Mouse (Mus musculus) small intestine, adult 2 months (tissue): ENCODE measurements around the gene Smtnl1. TPM values are rescaled to one million over a fixed set of nuclear protein-coding genes. Genes with fewer than 3 reads are reported as not detected.

Experiments used
- H3K27ac ChIP-seq: fragments of 200-500 bp; 2 replicates; pipeline ENCODE4 v1.5.1; 2012; ENCODE audit warnings: low read depth, low read length, control low read depth, inconsistent platforms; ENCODE audit not compliant: insufficient read depth
- H3K27me3 ChIP-seq: fragments of 200-500 bp; 2 replicates; pipeline ENCODE4 v1.6.1; 2012; ENCODE audit warnings: mild to moderate bottlenecking, moderate library complexity, low read length, inconsistent platforms; ENCODE audit not compliant: control insufficient read depth, insufficient read depth
- H3K36me3 ChIP-seq: fragments of 200-500 bp; 2 replicates; pipeline ENCODE4 v1.6.1; 2012; ENCODE audit warnings: mild to moderate bottlenecking, low read length, control low read depth, inconsistent platforms; ENCODE audit not compliant: control insufficient read depth, insufficient read depth
- H3K4me1 ChIP-seq: fragments of 200-500 bp; 2 replicates; pipeline ENCODE4 v1.6.1; 2012; ENCODE audit warnings: low read length, inconsistent platforms, mixed read lengths; ENCODE audit not compliant: control insufficient read depth, insufficient read depth, insufficient read length
- H3K4me3 ChIP-seq: fragments of 200-500 bp; 2 replicates; pipeline ENCODE4 v1.5.1; 2012; ENCODE audit warnings: low read depth, mild to moderate bottlenecking, control low read depth, inconsistent platforms, low read length, moderate library complexity
- CTCF ChIP-seq: fragments of 200-500 bp; IDR thresholded peaks from 2 replicates; pipeline ENCODE4 v1.5.1; 2012; ENCODE audit warnings: low read depth, mild to moderate bottlenecking, control low read depth, inconsistent platforms, low read length, moderate library complexity, mixed read lengths; ENCODE audit not compliant: insufficient replicate concordance, insufficient read length; ENCODE audit errors: extremely low read depth
- POLR2A ChIP-seq: fragments of 200-500 bp; IDR thresholded peaks from 2 replicates; pipeline ENCODE4 v1.6.1; 2012; ENCODE audit warnings: low read depth, mild to moderate bottlenecking, control low read depth, inconsistent platforms, low read length, moderate library complexity
- WGBS: fragments of 180-500 bp; shearing (Covaris S2); methylation state at CpG from one replicate; pipeline ENCODE4 v1.1.7; 2018; 5-methylcytosine and 5-hydroxymethylcytosine counted together
- polyA plus RNA-seq: library from polyadenylated mRNA; depleted of rRNA; stranded (reverse); fragments of >200 nt; gene quantifications from 2 replicates; pipeline ENCODE4 v1.2.3, GENCODE M21; 2012

Gene Smtnl1
- polyA plus RNA-seq, 1 experiment, result 0.06 TPM

DNA sequence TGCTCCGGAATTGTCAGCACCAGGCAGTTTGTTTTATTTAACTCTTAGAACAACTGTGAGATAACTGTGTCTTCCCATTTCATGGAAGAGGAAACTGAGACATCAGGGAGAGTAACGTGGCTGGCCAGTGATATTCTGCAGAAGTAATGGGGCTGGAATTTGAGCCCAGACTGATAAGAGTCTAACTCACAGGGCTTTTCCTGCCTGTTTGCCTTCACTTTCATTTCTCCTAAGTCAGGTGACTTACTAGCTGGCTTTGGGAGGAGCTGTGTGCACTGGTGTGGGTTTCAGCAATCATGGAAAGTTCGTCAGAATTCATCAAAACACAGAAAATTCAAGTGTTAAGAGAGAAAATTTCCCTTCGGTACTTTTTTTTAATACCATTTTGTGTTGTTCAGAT lies 22.1 kb downstream of the Smtnl1 start:
- peak overlapping the region; percentile 89 for H3K27ac ChIP-seq
- peaks cover 9% of the 10 kb centered on the region; the same call in 1 of the 2 replicates for H3K4me1 ChIP-seq
- 42% methylated on average over 4 of the region's 4 CpGs for WGBS
- H3K4me3 ChIP-seq, result no peak overlapping the region
- no peak for TF ChIP-seq POLR2A
- no peak for TF ChIP-seq CTCF
- H3K27me3 ChIP-seq, result no peaks in the 10 kb centered on the region
- H3K36me3 ChIP-seq, result peaks cover 13% of the 10 kb centered on the region; the same call in 1 of the 2 replicates

DNA sequence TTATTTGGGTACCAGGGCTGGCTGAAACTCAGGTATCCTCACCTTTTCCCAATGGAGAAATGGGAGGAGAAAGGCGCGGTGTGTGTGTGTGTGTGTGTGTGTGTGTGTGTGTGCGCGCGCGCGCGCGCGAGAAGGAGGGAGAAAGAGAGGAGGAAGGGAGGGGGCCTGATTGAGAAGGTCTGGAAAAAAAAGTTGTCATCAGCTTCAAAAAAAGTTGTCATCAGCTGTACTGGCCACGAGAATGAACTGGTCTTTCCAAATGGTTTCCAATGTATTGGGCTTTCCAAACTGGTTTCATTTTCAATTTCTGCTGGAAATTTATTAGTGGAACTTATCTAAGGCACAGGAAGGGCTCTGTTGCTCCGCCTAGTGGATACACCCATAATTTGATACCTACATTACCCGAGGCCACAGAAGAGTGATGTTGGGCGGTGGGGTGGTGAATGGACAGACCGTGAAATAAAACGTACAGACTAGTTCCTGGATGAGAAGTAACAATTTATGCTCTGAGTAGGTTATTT lies 23.4 kb downstream of the Smtnl1 start:
- TF ChIP-seq CTCF (peak; percentile 29; the same call in 1 of the 2 replicates), POLR2A (no peak)
- WGBS, result 2% methylated on average over 16 of the region's 16 CpGs
- peak overlapping the region; percentile 79 for H3K4me3 ChIP-seq
- peak overlapping the region; percentile 89 for H3K27ac ChIP-seq
- H3K4me1 ChIP-seq, result peaks cover 9% of the 10 kb centered on the region; the same call in 1 of the 2 replicates
- H3K27me3 ChIP-seq, result no peaks in the 10 kb centered on the region
- H3K36me3 ChIP-seq, result peaks cover 9% of the 10 kb centered on the region; the same call in 1 of the 2 replicates

DNA sequence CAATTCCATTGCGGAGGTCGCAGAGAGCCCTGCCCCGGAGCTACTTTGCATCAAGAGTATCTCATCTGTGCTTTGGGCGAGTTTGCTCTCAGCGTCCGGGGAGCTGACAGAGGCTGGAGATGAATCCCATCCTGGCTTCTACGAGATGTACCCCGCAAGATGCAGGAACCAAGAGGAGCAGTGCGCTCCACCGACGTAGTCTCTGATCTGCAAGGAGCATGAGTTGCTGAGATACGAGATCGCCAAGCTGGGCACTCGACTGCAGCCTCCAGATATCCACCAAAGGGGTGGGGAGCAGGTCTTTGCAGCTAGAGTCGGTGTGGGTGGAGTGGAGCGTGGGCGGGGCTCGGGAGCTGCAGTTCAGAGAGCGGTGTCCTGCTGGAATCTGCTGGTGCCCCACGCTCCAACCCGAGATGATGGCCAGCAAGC lies 23.9 kb downstream of the Smtnl1 start, which contains the start of gene Ube2l6:
Ube2l6 (plus strand) TSS at position 336 of the 429 bp plus-strand sequence.
- H3K27ac ChIP-seq, result peak within 1 kb of the TSS; percentile 89
- peak; percentile 43 for TF ChIP-seq POLR2A
- TF ChIP-seq CTCF, result no peak
- H3K4me3 ChIP-seq, result peak within 1 kb of the TSS; percentile 79
- WGBS, result 2% methylated on average over 21 of the region's 21 CpGs
- H3K36me3 ChIP-seq, result 0 out of 2 replicates have a peak, but pooled peaks cover 5% of the 10 kb centered on the region
- peaks cover 9% of the 10 kb centered on the region; the same call in 1 of the 2 replicates for H3K4me1 ChIP-seq
- no peaks in the 10 kb centered on the region for H3K27me3 ChIP-seq

DNA sequence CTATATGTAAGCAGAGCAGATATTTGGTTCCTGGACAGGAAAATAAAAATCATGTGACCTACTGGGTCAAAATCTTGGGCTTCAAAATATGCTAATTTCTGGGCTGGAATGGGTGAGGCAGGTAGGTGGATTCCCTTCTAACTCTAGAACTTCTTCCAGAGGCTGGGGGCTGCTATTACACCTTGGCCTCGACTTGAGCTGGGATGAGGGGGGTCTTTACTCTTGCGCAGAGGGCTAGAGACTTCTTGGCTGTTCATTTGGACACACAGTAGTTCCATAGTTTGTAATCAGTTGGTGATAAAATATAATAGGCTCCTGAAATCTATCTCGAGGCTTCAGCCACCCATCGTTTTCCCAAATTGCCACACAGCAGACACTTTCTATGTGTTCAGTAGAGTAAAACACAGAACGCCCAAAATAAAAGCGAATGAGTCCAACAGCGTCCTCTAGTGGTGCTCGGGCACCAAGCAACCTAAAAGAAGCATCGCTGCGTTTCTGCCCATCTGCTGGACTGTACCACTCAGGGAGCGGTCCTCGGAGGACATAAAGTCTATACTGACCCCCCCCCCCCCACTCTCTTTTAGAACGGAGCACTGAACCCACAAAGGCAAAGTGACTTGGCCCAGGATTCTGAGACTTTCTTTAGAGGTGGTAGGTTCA lies 24.5 kb downstream of the Smtnl1 start:
- WGBS, result 15% methylated on average over 13 of the region's 13 CpGs
- Histone ChIP-seq H3K4me3 (peak overlapping the region; percentile 79), H3K36me3 (0 out of 2 replicates have a peak, but pooled peaks cover 3% of the 10 kb centered on the region), H3K4me1 (peaks cover 9% of the 10 kb centered on the region; the same call in 1 of the 2 replicates), H3K27ac (peak overlapping the region; percentile 89), H3K27me3 (no peaks in the 10 kb centered on the region)
- no peak for TF ChIP-seq POLR2A
- TF ChIP-seq CTCF, result peak; percentile 64; the same call in 1 of the 2 replicates

DNA sequence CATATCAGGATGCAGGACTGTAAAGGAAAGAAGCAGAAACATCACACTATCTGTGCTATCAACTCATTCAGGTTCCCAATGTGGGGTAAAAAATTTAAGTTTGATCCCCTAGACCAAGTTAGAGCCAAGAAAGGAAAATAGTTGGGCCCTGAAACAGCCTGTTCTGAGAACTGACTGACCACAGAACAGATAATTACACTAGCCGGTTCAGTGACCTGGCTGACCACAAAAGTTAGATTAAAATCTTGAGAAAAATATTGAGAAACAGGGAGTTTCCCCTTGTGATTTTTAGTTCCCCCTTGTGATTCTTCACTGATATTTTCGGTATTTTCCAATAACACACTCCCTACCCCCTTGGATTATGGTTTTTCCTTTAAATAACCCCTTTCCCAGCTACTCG lies 28.6 kb downstream of the Smtnl1 start:
- H3K27ac ChIP-seq, result no peak overlapping the region
- H3K27me3 ChIP-seq, result no peaks in the 10 kb centered on the region
- no peaks in the 10 kb centered on the region for H3K36me3 ChIP-seq
- no peak for TF ChIP-seq CTCF
- TF ChIP-seq POLR2A, result no peak
- WGBS, result 75% methylated on average over 3 of the region's 3 CpGs
- no peak overlapping the region for H3K4me3 ChIP-seq
- H3K4me1 ChIP-seq, result peaks cover 7% of the 10 kb centered on the region

DNA sequence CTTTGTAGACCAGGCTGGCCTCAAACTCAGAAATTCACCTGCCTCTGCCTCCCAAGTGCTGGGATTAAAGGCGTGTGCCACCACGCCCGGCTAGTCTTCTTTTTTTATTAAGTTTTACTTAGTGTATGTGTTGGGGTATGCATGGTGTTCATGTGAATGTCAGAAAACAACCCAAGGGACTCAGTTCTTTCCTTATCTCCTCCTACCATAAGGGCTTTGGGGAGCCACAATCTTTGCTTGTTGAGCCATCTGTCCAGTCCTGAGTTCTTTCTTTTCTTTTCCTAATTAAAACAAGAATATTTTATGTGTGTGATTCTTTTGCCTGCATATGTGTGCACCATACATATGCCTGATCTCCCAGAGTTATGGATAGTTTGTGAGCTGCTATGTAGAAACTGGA lies 29.3 kb downstream of the Smtnl1 start:
- Histone ChIP-seq H3K4me3 (no peak overlapping the region), H3K27ac (no peak overlapping the region), H3K27me3 (no peaks in the 10 kb centered on the region), H3K36me3 (no peaks in the 10 kb centered on the region), H3K4me1 (peaks cover 9% of the 10 kb centered on the region)
- TF ChIP-seq CTCF, result no peak
- no peak for TF ChIP-seq POLR2A
- WGBS, result 79% methylated on average over 3 of the region's 3 CpGs

DNA sequence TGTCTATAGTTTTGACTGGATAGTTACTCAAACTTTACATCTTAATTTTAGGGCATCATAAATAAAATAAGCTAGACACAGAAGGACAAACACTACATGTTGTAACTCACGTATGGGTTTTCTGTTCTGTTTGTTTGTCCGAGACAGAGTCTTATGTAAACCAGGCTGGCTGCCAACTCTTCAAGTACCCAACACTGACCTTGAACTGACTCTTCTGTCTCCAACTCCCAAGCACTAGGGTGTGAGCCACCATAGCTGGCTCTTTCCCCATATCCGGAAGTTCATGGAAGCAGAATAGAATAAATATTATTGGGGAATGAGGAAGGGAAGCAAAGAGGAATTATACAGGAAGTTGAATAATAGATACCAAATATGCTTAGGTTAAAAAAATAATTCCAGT lies 29.9 kb downstream of the Smtnl1 start:
- 47% methylated on average over 3 of the region's 3 CpGs for WGBS

More for the DNA sequence above, 29.9 kb downstream of the Smtnl1 start:
- TF ChIP-seq POLR2A (no peak), CTCF (no peak)
- no peak overlapping the region for H3K27ac ChIP-seq
- H3K27me3 ChIP-seq, result no peaks in the 10 kb centered on the region
- H3K4me1 ChIP-seq, result peaks cover 10% of the 10 kb centered on the region
- no peaks in the 10 kb centered on the region for H3K36me3 ChIP-seq
- H3K4me3 ChIP-seq, result no peak overlapping the region
